Mouse (Mus musculus) adrenal gland, adult 8-10 months (tissue): ENCODE results near the gene Dck. TPM values are rescaled to one million over a fixed set of nuclear protein-coding genes. Genes with fewer than 3 reads are reported as not detected.

Source experiments
- DNase-seq: peaks from one replicate; pipeline ENCODE4 v3.0.0; 2022
- total RNA-seq, 4 experiments: library from RNA; stranded (reverse); gene quantifications; 2 replicates each; pipeline ENCODE4 v1.2.4; 2022

The Dck gene
- total RNA-seq, 4 experiments from 2014 or later: 3.2 to 4.0 (median 3.6) TPM

DNA sequence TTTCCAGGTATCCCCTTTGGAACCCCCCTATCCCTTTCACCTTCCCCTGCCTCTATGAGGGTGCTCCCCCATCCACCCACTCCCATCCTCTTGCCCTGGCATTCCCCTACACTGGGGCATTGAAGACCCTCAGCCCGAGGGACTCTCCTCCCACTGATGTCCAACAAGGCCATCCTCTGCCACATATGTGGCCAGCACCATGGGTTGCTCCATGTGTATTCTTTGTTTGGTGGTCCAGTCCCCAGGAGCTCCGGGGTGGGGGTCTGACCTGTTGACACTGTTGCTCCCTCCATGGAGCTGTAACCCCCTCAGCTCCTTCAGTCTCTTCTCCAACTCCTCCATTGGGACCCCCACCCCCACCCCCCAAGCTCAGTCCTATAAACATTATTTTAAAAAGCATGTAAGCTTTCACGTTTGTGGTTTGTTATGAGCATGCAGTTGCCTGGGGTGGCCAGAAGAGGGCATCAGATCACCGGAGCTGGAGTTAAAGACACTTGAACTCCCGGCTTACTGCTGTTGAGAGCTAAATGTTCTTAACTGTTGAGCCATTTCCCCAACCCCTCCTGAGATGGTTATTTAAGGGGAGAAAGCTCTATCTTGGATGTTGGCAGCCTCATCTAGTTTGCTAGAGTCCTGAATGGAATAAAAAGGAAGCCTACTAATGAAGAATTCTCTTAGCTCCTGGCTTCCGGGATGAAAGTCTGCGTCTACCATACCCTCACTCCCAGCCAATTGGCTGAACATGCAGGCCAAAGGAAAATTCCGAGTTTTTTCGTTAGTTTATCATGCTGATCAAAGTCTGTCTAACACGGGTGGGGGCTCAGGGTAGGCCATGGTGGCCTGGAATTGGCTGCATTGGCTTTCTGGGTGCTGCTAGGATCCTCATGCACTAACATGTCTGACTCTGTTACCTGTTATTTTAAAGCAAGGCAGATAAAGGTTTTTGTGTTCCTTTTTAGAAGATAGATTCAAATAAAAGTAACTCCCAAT, 26.8 kb downstream of the Dck start:
- no peak for DNase-seq

DNA sequence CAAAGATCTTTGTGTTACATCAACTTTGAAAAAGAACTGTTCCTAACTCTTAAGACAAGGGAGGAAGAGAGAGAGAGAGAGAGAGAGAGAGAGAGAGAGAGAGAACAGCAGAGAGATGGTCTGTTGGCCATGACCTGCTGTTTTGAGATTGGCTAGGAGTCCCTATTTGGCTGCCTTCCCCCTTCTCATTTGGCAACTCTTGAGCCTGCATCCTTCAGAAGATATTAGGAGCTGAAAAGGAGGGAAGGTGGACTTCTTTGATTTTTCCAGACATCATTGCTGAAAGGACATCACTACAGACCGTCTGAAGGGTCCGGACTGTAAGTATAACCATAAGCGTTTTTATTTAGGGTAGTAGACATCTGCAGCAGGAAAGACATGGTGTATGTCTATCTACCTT, 28.9 kb downstream of the Dck start:
- DNase-seq: no peak

DNA sequence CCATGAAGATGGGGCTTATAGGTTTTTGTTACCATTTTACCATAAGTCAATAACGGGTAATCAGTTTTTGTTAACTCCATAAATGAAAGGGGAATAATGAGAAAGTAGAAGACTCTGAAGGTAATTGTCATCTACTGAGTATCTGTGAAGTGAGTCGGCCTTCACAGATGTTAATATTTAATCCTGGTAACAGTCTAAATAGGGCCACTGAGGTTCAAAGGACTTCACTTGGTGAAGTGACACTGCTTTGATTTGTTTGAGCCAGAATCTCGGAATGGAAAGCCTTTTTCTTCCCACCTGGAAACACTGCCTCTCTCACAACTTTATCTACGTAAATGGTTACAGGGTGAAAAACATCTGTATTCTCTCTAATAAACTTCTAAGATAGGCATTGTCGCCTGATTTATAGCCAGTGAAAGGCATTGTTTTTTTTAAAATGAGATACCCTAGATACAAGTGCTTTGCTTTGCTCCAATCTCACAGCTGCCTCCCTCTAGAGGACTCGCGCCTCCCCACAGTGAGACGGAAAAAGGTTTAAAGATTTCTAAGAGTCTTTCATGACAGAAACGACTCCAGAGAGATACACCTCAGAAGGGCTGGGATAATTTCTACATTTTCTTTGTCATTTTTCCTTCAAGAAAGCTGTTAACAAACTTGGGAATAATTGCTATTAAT, 31.3 kb downstream of the Dck start:
- no peak for DNase-seq

GRCm38 (mm10) chr5:88796588-88796987, 31.8 kb downstream of the Dck start:
- DNase-seq: no peak

- no peak for DNase-seq
Measured at GRCm38 (mm10) chr5:88797121-88797520, 32.3 kb downstream of the Dck start.

DNA sequence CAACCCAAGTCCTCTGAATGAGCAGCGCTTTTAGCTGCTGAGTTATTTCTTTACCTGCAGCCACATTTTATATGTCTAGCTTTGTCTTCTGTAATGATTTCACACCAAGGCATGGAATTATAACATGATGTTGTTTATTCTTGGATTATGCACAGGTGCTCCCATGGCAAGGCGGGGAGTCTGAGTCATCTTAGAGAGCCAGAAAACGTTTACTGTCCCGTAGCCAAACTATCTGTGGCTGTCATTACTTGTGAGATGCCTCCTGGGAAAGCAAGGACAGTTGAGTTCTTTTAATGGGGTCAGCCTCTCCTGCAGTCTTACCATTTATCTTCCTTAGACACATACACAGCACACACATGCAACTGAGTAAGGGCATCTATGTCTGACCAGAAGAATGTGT, 40.8 kb downstream of the Dck start:
- no peak for DNase-seq

GRCm38 (mm10) chr5:88806278-88806677, 41.5 kb downstream of the Dck start:
- DNase-seq: no peak

GRCm38 (mm10) chr5:88807342-88807741, 42.5 kb downstream of the Dck start:
- DNase-seq: no peak

- DNase-seq: no peak
Measured at GRCm38 (mm10) chr5:88813188-88813587, 48.4 kb downstream of the Dck start.

DNA sequence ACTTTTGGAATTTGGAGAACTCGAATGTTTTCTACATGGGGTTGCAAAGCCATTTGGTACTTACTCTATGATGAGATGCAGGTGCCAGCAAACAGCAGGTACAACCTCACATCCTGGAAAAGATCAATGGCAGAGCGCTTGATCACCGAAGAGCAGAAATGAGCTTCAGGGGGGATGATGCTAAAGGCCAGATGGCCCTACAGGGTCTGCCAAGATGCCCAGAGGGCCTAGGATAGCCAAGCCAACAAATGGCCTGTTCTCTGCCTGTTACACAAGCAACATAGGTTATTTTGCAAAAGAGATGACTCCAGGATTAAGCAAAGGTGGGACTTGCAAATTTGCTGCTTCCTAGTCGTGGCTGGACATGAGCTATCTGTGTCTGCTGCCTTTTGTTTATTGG, 49.8 kb downstream of the Dck start:
- no peak for DNase-seq

DNA sequence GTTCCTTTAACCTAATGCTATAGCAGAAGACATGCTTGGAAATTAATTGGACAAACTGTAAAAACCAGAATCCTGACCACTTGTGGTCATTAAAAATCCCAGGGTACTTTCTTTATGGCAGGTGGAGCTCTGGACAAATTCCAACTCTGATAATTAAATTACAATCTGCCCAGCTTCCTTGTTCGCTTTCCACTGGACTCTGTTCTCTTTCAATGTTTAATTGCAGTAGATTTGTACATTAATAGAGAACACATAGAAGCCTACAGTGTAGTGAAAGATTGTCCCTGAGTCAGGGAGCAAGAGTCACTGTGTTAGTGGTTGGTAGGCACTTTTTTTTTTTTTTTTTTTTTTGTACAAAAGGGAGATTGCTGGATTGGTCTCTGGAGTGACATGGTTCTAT, 56.7 kb downstream of the Dck start:
- DNase-seq: no peak

GRCm38 (mm10) chr5:88824838-88825237, 60.0 kb downstream of the Dck start:
- no peak for DNase-seq

DNA sequence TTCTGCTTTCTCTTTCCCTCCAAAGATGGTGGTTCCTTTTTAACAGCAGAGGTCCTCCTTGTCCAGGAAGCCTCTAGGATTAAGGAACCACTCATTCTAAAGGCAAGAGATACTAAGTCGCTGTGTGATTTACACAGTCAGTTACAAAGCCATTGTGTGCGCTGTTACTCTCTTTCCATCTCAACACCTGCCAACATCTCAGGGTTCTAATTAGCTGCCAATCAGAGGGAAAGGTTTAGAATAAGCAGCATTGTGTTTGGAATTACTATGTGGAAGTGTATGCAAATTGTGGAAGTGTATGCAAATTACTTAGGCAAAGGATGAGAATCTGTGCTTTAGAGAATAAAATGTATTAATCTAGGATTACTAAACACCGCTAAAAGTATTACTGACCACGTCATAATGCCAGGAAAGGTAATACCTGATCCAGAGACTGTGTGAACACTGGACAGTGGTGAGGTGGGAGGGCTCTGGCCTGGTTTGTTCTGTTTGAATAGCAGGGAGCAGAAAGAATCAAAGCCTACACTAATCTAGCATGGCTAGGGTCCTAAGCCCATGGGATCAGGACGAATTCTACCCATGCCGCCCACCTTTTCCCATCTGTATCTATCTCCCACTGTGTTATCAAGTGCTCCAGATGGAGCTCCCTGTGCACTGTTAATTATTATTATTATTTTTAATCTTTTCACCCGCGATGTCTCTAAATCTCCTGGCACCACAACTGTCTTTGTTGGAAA, 65.2 kb downstream of the Dck start:
- DNase-seq: no peak

DNA sequence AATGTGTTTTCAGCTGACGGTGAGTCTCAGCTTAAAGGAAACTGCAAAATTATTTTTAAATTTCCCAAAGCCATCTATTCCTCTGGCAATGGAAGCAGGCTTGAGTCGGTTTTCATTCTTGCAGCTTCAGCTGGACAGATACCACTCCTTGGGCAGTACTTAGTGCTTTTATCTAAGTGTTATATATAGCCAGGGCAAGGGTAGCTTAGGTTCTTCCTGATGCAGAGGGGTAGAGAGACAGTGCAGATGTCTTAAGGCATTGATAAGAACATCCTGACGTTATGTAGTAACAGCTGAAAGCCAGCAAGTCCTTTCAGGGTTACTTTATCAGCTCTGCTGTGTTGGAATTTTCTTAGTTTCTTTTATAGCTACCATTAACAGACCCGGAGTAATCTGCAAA, 66.1 kb downstream of the Dck start:
- DNase-seq: no peak

DNA sequence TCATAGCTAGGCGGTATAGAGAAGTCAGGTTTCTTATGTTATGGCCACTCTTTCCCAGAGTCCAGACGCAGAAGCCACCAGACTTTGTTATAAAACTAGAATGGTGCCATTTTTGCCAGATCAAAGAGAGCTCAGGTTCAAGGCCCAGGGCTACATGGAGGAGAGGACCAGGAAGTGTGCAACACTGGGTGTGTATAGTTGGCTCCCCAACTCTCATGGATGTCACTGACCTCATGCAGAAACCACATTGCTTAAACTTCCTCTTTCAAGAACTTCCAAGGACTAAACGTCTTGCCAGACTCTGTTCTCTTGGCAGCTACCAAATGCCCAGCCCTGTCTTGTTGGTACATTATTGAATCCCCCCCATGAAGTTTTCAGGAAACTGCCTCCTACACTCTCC, 67.1 kb downstream of the Dck start:
- no peak for DNase-seq

Other genes starting within 250 kb of the Dck start
- gene Jchain, start 237.1 kb upstream of the Dck start, total RNA-seq: 1 to 10 TPM; 1.7 to 5.9 (median 3.2) TPM
- 10 to 100 TPM; 30.5 to 39.0 (median 35.2) TPM for gene Utp3, start 210.5 kb upstream of the Dck start, total RNA-seq
- gene Rufy3, start 200.0 kb upstream of the Dck start, total RNA-seq: 10 to 100 TPM; 31.8 to 45.7 (median 40.1) TPM
- 100 to 1,000 TPM; 121 to 154 (median 133) TPM for gene Grsf1, start 88.8 kb upstream of the Dck start, total RNA-seq
- gene Mob1b, start 44.1 kb upstream of the Dck start, total RNA-seq: 10 to 100 TPM; 33.4 to 37.1 (median 36.0) TPM
- 10 to 100 TPM in 2 of 4 experiments, 1 to 10 TPM in 2; 4.2 to 26.9 (median 17.4) TPM for gene Slc4a4, start 121.8 kb downstream of the Dck start, total RNA-seq